Mouse (Mus musculus): ENCODE data around the gene Lrrc14b. TPM values are rescaled to one million over a fixed set of nuclear protein-coding genes. Genes with fewer than 3 reads are reported as not detected.

The Lrrc14b gene
- polyA plus RNA-seq (2016; fragmentation: Nextera tagmentation; extraction: Ambion mirVana), result not detected in 2 replicates

DNA sequence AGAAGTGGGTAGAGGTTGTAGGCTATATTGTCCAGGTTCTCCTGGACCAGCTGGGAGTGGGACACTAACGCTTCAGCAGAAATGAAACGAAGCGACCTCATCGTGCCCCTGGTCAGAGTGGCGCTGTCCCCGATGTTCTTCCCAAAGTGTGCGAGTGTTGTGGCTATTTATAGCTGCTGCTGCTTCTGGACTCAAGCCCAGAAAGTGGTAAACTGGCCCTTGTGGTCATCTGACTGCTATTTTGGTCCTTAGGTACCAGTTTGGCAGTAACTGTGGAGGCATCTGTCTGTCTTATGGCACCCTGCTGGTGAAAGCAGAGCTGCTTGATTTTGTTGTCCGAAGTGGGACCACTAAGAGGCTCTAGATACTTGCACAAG is at the start of gene Lrrc14b:
TSS of gene Lrrc14b (minus strand) at position 147 of the 377 bp plus-strand sequence.
- H3K27ac ChIP-seq, result no peak within 1 kb of the TSS
- no peak for DNase-seq (ENCODE audit: low spot score)
- no peak within 1 kb of the TSS for H3K4me3 ChIP-seq
- H3K9me3 ChIP-seq (replicated peaks), result no peaks in the 10 kb centered on the region
- WGBS, result 89% methylated on average over 8 of the region's 8 CpGs
- no peaks in the 10 kb centered on the region for H3K4me1 ChIP-seq
- peaks cover 44% of the 10 kb centered on the region for H3K36me3 ChIP-seq
- H3K27me3 ChIP-seq (ENCODE audit: low read depth, poor library complexity, severe bottlenecking), result no peaks in the 10 kb centered on the region

DNA sequence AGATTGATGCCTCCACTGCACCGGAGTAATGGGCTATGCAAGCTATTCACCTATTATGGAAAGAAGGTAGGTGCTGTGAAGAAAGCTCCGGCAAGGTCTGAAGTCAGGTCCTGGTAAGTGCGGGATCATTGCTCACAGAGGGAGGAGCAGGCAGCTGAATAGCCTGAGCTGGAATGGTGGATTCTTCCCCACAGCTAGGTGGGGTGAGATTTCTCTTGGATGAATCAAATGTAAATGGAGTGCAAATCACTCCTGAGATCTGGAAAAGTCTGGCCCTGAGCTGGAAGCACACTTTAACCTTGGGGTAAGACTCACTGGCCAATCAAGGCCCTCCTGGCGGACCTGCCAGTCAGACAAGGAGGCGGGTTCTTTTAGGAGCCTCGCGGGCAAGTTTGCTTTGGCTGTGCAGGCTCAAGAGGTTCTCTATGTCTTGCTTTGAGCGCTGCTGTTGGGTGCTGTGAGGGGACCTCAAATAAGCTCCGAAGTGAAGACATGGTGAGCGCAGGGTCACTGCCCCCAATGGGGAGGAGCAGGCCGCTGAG is 35.6 kb upstream of the Lrrc14b start, which contains the start of gene Ftl1-ps1:
TSS of gene Ftl1-ps1 (plus strand) at position 397 of the 542 bp plus-strand sequence.
- Histone ChIP-seq H3K27ac (no peak within 1 kb of the TSS), H3K4me1 (no peaks in the 10 kb centered on the region), H3K4me3 (no peak within 1 kb of the TSS), H3K9me3 (replicated peaks) (no peaks in the 10 kb centered on the region), H3K27me3 (ENCODE audit: low read depth, poor library complexity, severe bottlenecking) (no peaks in the 10 kb centered on the region), H3K36me3 (no peaks in the 10 kb centered on the region)
- WGBS, result 12% methylated on average over 11 of the region's 11 CpGs
- peak; percentile 37 for DNase-seq (ENCODE audit: low spot score)

DNA sequence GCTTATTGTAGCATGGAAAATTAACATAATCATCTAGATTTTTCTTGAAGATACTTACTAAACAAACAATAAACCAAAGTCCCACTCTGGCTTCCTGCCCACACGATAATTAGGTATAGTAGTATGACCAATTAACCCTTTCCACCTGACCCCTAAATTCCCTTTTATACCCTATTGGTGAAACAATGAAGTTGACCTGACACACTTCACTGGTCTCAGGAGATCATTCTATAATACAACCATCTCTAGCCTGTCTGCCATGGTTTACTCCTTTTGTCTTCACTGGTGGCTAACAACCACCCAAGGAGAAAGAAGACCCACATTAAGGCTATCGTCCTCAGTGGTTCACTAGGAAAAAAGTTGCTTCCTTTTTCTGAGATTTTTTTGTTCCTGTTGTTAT is 27.4 kb upstream of the Lrrc14b start:
- no peaks in the 10 kb centered on the region for H3K27me3 ChIP-seq (ENCODE audit: low read depth, poor library complexity, severe bottlenecking)
- no peaks in the 10 kb centered on the region for H3K36me3 ChIP-seq
- no peak overlapping the region for H3K4me3 ChIP-seq
- H3K27ac ChIP-seq, result no peak overlapping the region
- 88% methylated on average over 2 of the region's 2 CpGs for WGBS
- no peak for DNase-seq (ENCODE audit: low spot score)
- H3K4me1 ChIP-seq, result no peaks in the 10 kb centered on the region; the same call in 1 of the 2 replicates
- no peaks in the 10 kb centered on the region for H3K9me3 ChIP-seq (replicated peaks)

DNA sequence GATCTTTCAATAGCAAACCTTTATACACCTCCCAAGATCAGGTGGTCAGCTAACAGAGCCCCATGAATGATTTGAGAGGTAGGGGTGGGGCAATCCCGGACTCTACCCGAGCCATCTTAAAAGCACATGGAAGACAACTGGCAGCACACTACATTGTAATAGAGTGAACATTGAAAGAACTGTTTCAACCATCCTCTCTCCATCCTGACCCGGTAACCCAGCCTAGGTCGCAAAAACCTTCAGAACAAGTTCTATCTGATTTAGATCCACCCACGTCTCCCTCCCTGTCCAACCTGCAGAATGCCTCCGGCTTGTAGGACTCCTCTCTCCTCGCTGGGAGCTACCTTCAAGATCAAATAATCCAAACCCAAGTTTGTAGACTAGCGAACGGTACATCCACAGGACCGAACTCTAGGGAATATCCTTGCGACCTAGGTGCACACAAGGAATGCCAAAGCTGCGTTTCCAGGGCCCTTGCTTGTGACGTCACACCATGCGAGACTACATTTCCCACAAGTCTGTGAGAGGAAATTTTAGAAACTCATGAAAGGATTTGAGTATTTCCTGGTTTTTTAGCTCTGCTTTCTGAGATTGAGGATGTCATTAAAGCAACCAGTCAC is 26.7 kb upstream of the Lrrc14b start, which contains the start of gene Zfp72:
TSS of gene Zfp72 (minus strand) at position 466 of the 620 bp plus-strand sequence.
- H3K27ac ChIP-seq, result peak within 1 kb of the TSS; percentile 79
- DNase-seq (ENCODE audit: low spot score), result peak; percentile 72

DNA sequence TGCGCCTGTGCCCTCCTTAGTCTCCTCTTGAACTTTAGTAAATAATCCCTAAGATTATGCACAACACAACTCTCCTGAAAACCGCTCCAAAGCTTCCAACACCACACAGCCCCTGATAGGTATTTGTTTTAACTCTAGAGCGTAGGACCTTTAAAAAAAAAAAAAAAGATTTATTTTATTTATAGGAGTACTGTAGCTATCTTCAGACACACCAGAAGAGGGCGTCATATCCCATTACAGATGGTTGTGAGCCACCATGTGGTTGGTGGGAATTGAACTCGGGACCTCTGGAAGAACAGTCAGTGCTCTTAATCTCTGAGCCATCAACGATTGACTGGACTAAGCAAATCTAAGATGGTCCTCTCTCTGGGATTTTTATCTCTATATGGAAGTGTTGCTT is 25.9 kb upstream of the Lrrc14b start:
- WGBS, result 71% methylated on average over 6 of the region's 6 CpGs
- no peaks in the 10 kb centered on the region; the same call in 1 of the 2 replicates for H3K4me1 ChIP-seq
- no peaks in the 10 kb centered on the region for H3K36me3 ChIP-seq
- H3K9me3 ChIP-seq (replicated peaks), result no peaks in the 10 kb centered on the region
- H3K27ac ChIP-seq, result no peak overlapping the region
- H3K4me3 ChIP-seq, result peak overlapping the region; percentile 65
- DNase-seq (ENCODE audit: low spot score), result no peak
- H3K27me3 ChIP-seq (ENCODE audit: low read depth, poor library complexity, severe bottlenecking), result 0 out of 2 replicates have a peak, but pooled peaks cover 2% of the 10 kb centered on the region

More for the DNA sequence above, 26.7 kb upstream of the Lrrc14b start, which contains the start of gene Zfp72:
- H3K36me3 ChIP-seq, result no peaks in the 10 kb centered on the region
- no peaks in the 10 kb centered on the region for H3K27me3 ChIP-seq (ENCODE audit: low read depth, poor library complexity, severe bottlenecking)
- under 1% methylated on average over 14 of the region's 14 CpGs for WGBS
- no peaks in the 10 kb centered on the region for H3K9me3 ChIP-seq (replicated peaks)
- peak within 1 kb of the TSS; percentile 65 for H3K4me3 ChIP-seq
- no peaks in the 10 kb centered on the region; the same call in 1 of the 2 replicates for H3K4me1 ChIP-seq

DNA sequence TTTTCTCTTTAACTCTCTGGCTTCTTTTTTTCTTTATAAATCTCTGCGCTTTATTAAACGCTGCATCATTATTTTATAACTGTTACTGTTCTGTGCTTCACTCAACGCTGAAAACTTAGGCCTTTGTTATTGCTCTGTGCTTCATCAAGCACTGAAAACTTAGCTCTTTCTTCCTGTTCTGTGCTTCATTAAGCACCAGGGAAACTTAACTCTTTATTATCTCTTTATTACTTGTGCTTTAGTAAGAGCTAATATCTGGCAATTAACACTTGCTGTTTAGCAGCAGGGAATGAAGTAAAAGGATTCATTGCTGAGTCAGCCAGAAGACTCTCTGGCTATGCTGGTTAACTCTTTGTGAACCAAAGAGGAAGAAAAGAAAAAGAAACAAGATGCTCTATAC is 18.5 kb upstream of the Lrrc14b start:
- no peak for DNase-seq (ENCODE audit: low spot score)
- Histone ChIP-seq H3K4me3 (no peak overlapping the region), H3K9me3 (replicated peaks) (no peaks in the 10 kb centered on the region), H3K27me3 (ENCODE audit: low read depth, poor library complexity, severe bottlenecking) (peaks cover 24% of the 10 kb centered on the region), H3K4me1 (peaks cover 11% of the 10 kb centered on the region), H3K36me3 (no peaks in the 10 kb centered on the region), H3K27ac (no peak overlapping the region)
- 60% methylated on average over 3 of the region's 3 CpGs for WGBS

DNA sequence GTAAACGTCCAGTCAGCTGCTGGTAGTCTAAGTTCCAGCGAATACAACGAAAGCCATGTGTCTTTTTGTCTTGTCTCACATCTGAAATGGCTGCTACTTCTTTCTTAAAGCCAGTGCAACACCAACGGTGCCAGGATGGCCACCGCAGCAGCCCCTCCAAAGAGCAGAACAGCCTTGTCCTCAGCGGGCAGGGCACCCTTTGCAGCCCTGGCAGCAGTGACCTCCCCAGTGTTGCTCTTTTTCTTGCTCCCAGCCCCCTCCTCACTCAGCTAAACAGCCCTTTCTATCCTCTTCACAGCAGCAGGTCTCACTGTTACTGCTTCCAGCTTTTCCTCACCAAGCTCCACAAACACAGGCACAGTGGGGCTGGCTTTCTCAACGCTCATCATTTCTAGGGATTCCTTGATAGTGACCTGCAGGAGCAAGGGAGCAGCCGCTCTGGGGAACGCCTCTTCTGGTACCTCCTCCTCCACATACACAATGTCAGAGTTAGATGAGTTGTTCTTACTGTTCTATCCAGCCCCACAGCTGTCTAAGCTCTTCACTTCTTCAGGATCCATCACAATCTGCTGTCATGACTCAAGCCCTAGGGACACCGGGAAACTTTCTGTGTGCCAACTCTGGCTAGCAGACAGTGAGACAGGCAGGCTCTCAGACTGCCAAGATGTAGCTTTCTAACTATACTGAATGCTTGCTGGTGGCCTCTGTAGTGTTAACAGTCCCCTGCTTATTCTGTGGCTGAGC is 17.9 kb upstream of the Lrrc14b start:
- Histone ChIP-seq H3K9me3 (replicated peaks) (no peaks in the 10 kb centered on the region), H3K36me3 (no peaks in the 10 kb centered on the region), H3K27ac (no peak overlapping the region), H3K27me3 (ENCODE audit: low read depth, poor library complexity, severe bottlenecking) (peaks cover 24% of the 10 kb centered on the region), H3K4me3 (no peak overlapping the region), H3K4me1 (peaks cover 11% of the 10 kb centered on the region)
- WGBS, result 77% methylated on average over 10 of the region's 10 CpGs
- no peak for DNase-seq (ENCODE audit: low spot score)

DNA sequence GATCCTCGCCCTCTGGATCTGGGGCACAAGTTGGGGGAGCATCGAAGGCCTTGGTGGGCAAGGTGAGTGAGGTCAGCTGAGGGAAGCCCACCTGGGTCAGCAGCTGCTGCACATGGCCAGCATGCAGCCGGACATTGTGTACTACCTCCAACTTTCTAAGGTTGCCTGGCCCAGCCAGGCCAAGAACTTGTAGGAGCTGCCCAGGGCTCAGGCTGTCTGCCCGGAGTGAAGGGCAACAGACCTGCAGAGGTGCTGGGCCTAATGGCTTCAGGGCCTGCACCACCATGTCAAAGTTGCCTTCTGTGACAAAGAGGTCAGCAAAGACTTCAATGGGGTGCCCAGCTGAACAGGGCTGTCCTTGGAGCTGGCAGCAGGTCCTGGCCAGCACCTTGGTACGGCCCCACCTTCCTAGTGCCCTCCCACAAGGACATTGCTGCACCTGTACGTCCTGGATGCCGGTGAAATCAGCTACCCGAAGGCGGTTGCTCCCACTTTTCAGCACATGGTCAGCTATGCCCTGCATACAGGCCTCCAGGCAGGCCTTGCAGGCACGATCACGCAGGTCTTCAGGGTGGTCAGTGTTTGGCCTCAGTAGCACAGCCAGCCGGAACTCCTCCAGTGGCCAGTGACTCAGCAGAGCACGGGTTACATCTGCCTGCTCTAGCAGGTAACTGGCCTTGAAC is 488 bp downstream of the Lrrc14b start:
- no peak for DNase-seq (ENCODE audit: low spot score)
- Histone ChIP-seq H3K36me3 (peaks cover 50% of the 10 kb centered on the region), H3K27ac (no peak overlapping the region), H3K27me3 (ENCODE audit: low read depth, poor library complexity, severe bottlenecking) (no peaks in the 10 kb centered on the region), H3K4me3 (no peak overlapping the region), H3K4me1 (no peaks in the 10 kb centered on the region), H3K9me3 (replicated peaks) (no peaks in the 10 kb centered on the region)
- WGBS, result 90% methylated on average over 13 of the region's 13 CpGs

DNA sequence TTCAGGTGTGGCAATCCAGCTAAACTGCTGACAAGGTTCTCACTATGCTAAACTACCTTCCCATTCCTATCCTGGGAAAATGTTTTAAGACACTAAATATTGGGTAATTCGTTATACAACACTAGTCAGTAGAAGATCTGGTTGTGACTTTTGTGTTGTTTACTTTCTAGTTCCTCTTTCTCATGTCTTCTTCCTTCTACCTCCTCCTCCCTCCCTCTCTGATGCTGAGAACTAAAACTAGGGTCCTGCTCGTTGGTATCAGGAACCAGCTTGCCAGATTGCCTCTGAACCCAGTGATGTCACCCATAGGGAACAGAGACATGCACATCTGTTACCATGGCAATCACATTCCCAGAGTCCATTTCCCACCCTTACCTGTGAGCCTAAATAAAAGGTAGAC is 1.6 kb downstream of the Lrrc14b start:
- H3K27me3 ChIP-seq (ENCODE audit: low read depth, poor library complexity, severe bottlenecking), result no peaks in the 10 kb centered on the region
- no peak for DNase-seq (ENCODE audit: low spot score)
- 71% methylated on average over 2 of the region's 2 CpGs for WGBS
- H3K36me3 ChIP-seq, result peaks cover 61% of the 10 kb centered on the region
- H3K4me1 ChIP-seq, result no peaks in the 10 kb centered on the region
- H3K4me3 ChIP-seq, result no peak overlapping the region
- H3K9me3 ChIP-seq (replicated peaks), result no peaks in the 10 kb centered on the region
- H3K27ac ChIP-seq, result no peak overlapping the region

DNA sequence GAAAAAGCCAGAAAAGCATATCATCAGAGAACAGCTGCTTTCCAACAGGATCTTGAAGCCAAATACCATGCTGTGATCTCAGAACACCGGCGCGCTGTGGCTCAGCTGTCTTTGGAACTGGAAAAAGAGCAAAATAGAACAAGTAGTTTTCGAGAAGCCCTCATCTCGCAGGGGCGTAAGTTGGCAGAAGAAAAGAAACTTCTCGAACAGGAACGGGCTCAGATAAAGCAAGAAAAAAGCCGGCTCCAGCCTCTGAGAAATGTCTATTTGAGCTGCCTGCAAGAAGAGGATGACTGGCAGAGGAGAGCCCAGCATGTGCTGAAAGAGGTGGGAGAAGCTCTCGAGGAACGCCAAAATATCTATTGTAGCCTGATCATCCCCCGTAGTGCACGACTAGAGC is 7.3 kb downstream of the Lrrc14b start:
- Histone ChIP-seq H3K27me3 (ENCODE audit: low read depth, poor library complexity, severe bottlenecking) (no peaks in the 10 kb centered on the region), H3K36me3 (peaks cover 91% of the 10 kb centered on the region), H3K9me3 (replicated peaks) (no peaks in the 10 kb centered on the region), H3K27ac (no peak overlapping the region), H3K4me1 (no peaks in the 10 kb centered on the region), H3K4me3 (no peak overlapping the region)
- 97% methylated on average over 13 of the region's 13 CpGs for WGBS
- no peak for DNase-seq (ENCODE audit: low spot score)

DNA sequence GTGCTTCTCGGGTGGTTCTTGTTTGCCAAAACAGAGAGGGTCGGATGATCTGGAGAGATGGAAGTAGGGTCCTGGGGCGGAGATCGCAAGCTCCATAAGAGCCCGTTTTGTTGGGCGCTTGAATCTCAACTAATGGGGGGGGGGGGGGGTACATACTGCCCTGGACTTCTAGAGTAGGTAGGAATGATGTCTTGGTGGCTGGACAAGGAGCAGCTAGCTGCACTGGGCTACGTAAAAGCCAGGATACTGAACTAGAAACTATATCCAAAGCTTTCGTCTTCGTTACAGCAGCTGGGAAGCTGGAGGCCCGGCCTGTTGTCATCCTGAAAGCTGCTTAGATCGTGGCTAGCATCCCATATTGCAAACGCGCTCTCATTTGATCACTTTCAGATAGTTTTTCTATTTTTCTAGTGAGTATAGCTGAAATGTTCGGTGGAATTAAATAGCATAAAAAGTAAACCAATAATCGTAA is 13.3 kb downstream of the Lrrc14b start:
- peak overlapping the region; percentile 81 for H3K4me3 ChIP-seq
- peak overlapping the region; percentile 94 for H3K27ac ChIP-seq
- DNase-seq (ENCODE audit: low spot score), result no peak
- H3K36me3 ChIP-seq, result peaks cover 31% of the 10 kb centered on the region
- 2% methylated on average over 15 of the region's 15 CpGs for WGBS
- H3K4me1 ChIP-seq, result peaks cover 13% of the 10 kb centered on the region
- H3K27me3 ChIP-seq (ENCODE audit: low read depth, poor library complexity, severe bottlenecking), result no peaks in the 10 kb centered on the region
- H3K9me3 ChIP-seq (replicated peaks), result no peaks in the 10 kb centered on the region

DNA sequence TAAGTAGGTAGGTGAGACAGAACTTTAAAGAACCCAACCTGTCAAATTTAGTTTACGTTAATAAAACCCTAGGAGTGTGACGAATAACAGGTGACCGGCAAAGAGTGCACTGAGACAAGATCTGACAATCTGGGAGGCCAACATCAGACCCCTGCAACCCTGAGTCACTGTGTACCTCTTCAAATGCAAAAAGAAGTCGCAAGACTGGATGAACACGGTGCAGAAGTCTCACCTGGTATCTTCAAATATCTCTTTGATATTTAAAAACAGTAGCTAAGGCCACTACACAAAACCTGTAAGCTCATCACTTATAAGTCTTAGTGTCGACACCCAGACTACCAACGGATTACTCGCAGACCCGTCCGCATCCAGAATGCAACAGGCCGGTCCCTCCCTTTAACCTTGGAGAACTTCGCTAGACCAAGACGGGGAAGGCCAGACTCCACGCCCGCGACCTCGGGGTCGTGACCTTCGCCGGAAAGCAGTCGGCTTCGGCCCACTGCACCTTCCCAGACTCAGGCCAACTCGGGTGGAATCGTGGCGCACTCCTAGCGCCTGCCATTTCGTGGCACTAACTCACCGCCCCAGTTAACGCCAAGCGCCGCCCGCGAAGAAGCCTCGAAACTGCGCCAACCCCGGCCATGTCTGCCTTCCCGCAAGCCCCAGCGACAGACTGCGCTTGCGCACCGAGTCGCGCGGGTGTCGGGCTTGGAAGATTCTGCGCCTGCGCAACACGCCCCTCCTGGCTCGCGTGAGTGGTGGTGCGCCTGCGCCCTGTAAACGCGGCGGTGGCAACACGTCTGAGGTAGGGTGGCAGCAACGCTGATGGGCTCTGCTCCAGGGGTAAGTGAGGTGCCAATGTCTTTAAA is 14.0 kb downstream of the Lrrc14b start, which contains the start of the genes Sdha and Ccdc127:
TSS of gene Sdha (minus strand) at position 715 of the 869 bp plus-strand sequence.
TSS of gene Ccdc127 (plus strand) at position 744 of the 869 bp plus-strand sequence.
- Histone ChIP-seq H3K27me3 (ENCODE audit: low read depth, poor library complexity, severe bottlenecking) (no peaks in the 10 kb centered on the region), H3K9me3 (replicated peaks) (no peaks in the 10 kb centered on the region), H3K4me1 (peaks cover 13% of the 10 kb centered on the region), H3K4me3 (peak within 1 kb of the TSS; percentile 81), H3K36me3 (peaks cover 24% of the 10 kb centered on the region), H3K27ac (peak within 1 kb of the TSS; percentile 94)
- WGBS, result 2% methylated on average over 57 of the region's 57 CpGs
- DNase-seq (ENCODE audit: low spot score), result peak; percentile 99
